Mouse (Mus musculus) forebrain, embryonic 14.5 days (tissue): Measurements from ENCODE around the gene Fitm1. TPM values are rescaled to one million over a fixed set of nuclear protein-coding genes. Genes with fewer than 3 reads are reported as not detected.
A peak's percentile ranks its signal among the peaks of the same experiment; 100 is the strongest.

Experiments used
- ATAC-seq: fragments of 200-750 bp; cut with Nextera tagmentation; 2 replicates; pipeline ENCODE4 v1.8.0; 2017; ENCODE audit warnings: mild to moderate bottlenecking, moderate library complexity
- DNase-seq: peaks from one replicate; pipeline ENCODE4 v3.0.0-alpha.2; 2015; ENCODE audit warnings: low spot score
- H3K27ac ChIP-seq: fragments of 300-500 bp; sonication (generic); 2 replicates; pipeline ENCODE4 v1.5.1; 2014; ENCODE audit warnings: low read depth, mild to moderate bottlenecking, control low read depth, low read length, moderate library complexity
- H3K27me3 ChIP-seq: fragments of 300-500 bp; sonication (generic); replicated peaks from 2 replicates; pipeline ENCODE4 v1.6.1; 2014; ENCODE audit warnings: low read length, control low read depth, mixed read lengths; ENCODE audit not compliant: control insufficient read depth, insufficient read depth
- H3K36me3 ChIP-seq: fragments of 300-500 bp; sonication (generic); 2 replicates; pipeline ENCODE4 v1.6.1; 2014; ENCODE audit warnings: low read length, control low read depth; ENCODE audit not compliant: control insufficient read depth, insufficient read depth
- H3K4me1 ChIP-seq: fragments of 300-500 bp; sonication (generic); 2 replicates; pipeline ENCODE4 v1.6.1; 2014; ENCODE audit warnings: antibody characterized with exemption, low read length, control low read depth; ENCODE audit not compliant: control insufficient read depth, insufficient read depth
- H3K4me2 ChIP-seq: fragments of 300-500 bp; sonication (generic); 2 replicates; pipeline ENCODE4 v1.6.1; 2014; ENCODE audit warnings: mild to moderate bottlenecking, control low read depth, low read length
- H3K4me3 ChIP-seq: fragments of 300-500 bp; sonication (generic); 2 replicates; pipeline ENCODE4 v1.5.1; 2014; ENCODE audit warnings: low read depth, low read length, control low read depth
- H3K9ac ChIP-seq: fragments of 300-500 bp; sonication (generic); 2 replicates; pipeline ENCODE4 v1.6.1; 2014; ENCODE audit warnings: mild to moderate bottlenecking, low read length, control low read depth, moderate library complexity
- H3K9me3 ChIP-seq: fragments of 300-500 bp; sonication (generic); replicated peaks from 2 replicates; pipeline ENCODE4 v1.6.1; 2016; ENCODE audit warnings: low read length, control low read depth, mixed read lengths; ENCODE audit not compliant: control insufficient read depth
- WGBS: fragments of 180-500 bp; shearing (Covaris S2); extraction: QIAGEN DNeasy Blood & Tissue Kit; methylation state at CpG from one replicate; pipeline ENCODE4 v1.1.7; 2014; 5-methylcytosine and 5-hydroxymethylcytosine counted together
- polyA plus RNA-seq: library from polyadenylated mRNA; unstranded; fragments of >200 nt; fragmentation: Nextera tagmentation; extraction: Ambion mirVana; gene quantifications from 2 replicates; pipeline ENCODE4 v1.2.1, GENCODE M21; 2014

The Fitm1 gene
- polyA plus RNA-seq, 1 experiment from 2014 or later: not detected

DNA sequence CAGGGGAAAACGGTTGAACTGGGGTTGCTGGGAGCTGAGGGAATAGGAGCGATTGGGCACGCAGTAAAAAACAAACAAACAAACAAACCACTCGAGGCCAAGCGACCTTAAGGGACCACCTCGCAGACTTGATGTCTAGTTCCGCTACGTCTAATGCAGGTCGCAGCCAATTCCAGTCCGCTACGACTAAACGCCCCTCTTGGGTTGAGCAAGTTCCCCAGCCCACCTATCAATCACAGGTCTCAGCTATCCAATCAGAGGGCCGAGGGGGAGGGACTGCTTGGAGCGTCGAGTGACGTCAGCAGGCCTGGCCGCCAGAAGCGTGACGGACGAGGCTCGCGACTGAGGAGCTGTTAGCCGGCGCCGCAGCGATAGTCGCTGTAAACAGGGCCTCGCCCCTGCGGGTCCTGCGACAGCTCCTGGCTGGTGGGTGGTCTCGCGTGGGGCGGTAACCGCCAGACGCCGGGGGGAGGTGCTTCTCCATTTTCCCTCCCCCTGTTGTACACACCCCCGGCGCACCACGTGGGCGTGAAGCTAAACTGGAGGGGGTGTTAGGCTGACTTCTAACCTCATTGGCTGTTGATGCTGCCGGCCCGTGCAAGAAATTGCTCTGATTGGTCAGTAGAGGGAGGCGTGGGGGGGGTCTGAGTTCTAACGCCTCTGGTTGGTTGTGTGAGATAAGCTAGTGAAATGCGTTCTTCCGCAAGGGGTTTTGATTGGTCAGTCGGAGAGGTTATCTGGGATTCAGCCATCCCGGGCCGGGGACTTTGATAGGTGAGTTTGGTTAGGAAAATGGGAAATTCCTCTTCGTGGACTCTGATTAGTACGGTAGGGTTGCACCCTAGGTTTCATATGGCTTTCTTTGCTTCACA is 15.0 kb upstream of the Fitm1 start, which contains the start of gene A730061H03Rik:
Gene A730061H03Rik, minus strand, starts transcription at position 205 of the 872 bp plus-strand sequence.
- DNase-seq: peak; percentile 99
- peaks cover 6% of the 10 kb centered on the region; the same call in 1 of the 2 replicates for H3K4me1 ChIP-seq
- no peaks in the 10 kb centered on the region for H3K27me3 ChIP-seq
- H3K27ac ChIP-seq: peak within 1 kb of the TSS; percentile 98
- no peaks in the 10 kb centered on the region for H3K9me3 ChIP-seq
- peak within 1 kb of the TSS; percentile 62 for H3K4me3 ChIP-seq
- WGBS: under 1% methylated on average over 51 of the region's 51 CpGs
- H3K9ac ChIP-seq: peak within 1 kb of the TSS; percentile 85
- peaks cover 21% of the 10 kb centered on the region for H3K36me3 ChIP-seq
- peak; percentile 97 for ATAC-seq
- peak within 1 kb of the TSS; percentile 84 for H3K4me2 ChIP-seq

DNA sequence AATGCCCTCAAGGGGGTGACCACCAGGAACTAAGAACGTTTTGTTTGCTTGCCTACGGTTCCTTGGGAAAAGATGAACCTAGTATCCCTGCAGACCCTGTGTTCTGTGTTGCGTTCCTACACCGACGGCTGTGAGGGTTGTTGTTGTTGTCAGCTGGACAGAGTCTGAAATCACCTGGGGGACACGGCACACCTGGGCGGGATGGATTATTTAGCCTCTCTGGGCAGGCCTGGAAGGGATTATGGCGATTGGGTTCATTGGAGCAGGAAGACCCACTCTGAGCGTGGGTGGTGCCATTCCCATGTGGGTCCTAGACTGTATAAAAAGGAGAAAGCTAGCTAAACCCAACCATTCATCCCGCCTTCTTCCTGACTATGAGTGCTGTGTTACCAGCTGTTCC is 13.6 kb upstream of the Fitm1 start:
- no peak overlapping the region for H3K4me2 ChIP-seq
- ATAC-seq (no peak), DNase-seq (no peak)
- no peaks in the 10 kb centered on the region for H3K9me3 ChIP-seq
- H3K36me3 ChIP-seq: peaks cover 36% of the 10 kb centered on the region
- WGBS: 88% methylated on average over 10 of the region's 10 CpGs
- peaks cover 6% of the 10 kb centered on the region; the same call in 1 of the 2 replicates for H3K4me1 ChIP-seq
- H3K9ac ChIP-seq: no peak overlapping the region
- no peak overlapping the region for H3K4me3 ChIP-seq
- H3K27ac ChIP-seq: no peak overlapping the region
- H3K27me3 ChIP-seq: no peaks in the 10 kb centered on the region

DNA sequence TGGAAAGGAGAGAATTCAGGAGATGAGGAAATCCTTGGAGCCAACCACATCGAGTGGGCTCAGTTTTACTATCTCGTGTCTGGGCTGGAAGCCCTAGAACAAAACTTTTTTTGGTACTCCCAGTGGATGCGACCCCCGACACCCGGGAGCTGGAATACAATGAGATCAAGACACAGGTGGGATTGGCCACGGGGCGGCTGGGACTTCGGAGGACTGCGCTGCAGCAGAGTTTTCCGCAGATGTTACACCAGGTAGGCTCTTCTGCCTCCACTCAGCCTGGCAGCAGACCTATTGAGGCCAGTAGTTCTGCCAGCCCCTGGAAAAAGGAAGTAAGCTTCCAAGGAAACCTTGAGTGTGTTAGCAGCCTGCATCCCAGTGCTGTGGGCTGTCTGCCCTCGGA is 12.2 kb upstream of the Fitm1 start:
- Histone ChIP-seq H3K27ac (no peak overlapping the region), H3K9me3 (no peaks in the 10 kb centered on the region), H3K36me3 (peaks cover 49% of the 10 kb centered on the region), H3K4me2 (no peak overlapping the region), H3K9ac (no peak overlapping the region), H3K27me3 (no peaks in the 10 kb centered on the region), H3K4me1 (peaks cover 6% of the 10 kb centered on the region; the same call in 1 of the 2 replicates), H3K4me3 (no peak overlapping the region)
- ATAC-seq: no peak
- no peak for DNase-seq
- 92% methylated on average over 11 of the region's 11 CpGs for WGBS

DNA sequence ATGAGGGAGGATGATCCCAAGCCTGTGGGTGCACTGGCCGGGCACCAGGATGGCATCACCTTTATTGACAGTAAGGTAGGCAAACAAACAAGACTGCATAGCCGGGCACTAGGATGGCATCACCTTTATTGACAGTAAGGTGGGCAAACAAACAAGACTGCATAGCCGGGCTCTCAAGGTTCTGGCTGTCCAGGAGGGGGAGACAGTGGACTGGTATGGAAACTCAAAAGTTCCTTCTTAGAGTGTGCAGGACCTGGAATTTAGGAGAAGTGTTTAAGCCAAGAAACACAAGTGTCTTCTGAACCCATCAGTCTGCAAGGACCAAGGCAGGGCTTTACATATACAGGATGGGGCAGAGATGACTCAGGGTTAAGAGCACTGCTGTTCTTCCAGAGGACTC is 9.7 kb upstream of the Fitm1 start:
- H3K9ac ChIP-seq: no peak overlapping the region
- no peak overlapping the region for H3K4me2 ChIP-seq
- WGBS: 85% methylated on average over 3 of the region's 3 CpGs
- H3K4me3 ChIP-seq: no peak overlapping the region
- no peaks in the 10 kb centered on the region for H3K9me3 ChIP-seq
- peaks cover 6% of the 10 kb centered on the region; the same call in 1 of the 2 replicates for H3K4me1 ChIP-seq
- DNase-seq: no peak
- H3K36me3 ChIP-seq: peaks cover 71% of the 10 kb centered on the region
- no peak overlapping the region for H3K27ac ChIP-seq
- ATAC-seq: no peak
- no peaks in the 10 kb centered on the region for H3K27me3 ChIP-seq

DNA sequence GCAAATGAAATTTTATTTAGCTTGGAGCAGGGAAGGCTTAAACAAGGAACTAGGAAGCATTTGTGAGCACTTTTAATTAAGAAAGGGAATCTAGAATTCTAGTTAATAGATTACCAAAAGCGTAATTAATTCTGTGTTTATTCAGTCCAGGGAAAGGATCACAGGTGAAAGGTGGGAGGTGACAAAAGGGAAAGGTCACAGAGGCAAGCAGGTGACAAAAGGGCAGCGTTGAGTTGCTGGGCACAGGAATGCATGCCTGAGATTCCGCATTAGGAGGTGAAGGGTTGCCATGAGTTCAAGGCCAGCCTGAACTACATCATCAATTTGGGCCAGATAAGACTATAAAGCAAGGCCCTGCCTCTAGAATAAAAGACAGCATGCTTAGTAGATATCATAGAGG is 7.9 kb upstream of the Fitm1 start:
- DNase-seq: no peak
- Histone ChIP-seq H3K9ac (no peak overlapping the region), H3K4me3 (no peak overlapping the region), H3K9me3 (no peaks in the 10 kb centered on the region), H3K36me3 (peaks cover 72% of the 10 kb centered on the region), H3K27ac (no peak overlapping the region), H3K4me1 (no peaks in the 10 kb centered on the region), H3K4me2 (no peak overlapping the region), H3K27me3 (no peaks in the 10 kb centered on the region)
- 95% methylated on average over 3 of the region's 3 CpGs for WGBS
- no peak for ATAC-seq

DNA sequence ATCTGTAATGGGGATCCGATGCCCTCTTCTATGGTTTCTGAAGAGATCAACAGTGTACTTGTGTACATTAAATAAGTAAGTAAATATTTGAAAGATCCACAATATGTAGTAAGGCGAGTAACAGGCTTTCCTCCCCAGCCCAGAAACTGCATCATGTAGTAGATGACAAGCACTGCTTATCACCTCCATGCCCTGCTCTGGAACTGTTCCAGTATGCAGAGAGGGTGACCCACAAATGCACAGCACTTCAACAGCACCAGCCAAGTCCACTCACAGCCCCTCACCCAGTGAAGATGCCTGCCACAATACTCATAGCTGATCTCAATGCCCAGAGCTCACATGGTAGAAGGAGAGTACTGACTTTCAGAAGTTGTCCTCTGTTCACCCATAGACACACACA is 4.8 kb upstream of the Fitm1 start:
- 86% methylated on average over 2 of the region's 2 CpGs for WGBS
- Histone ChIP-seq H3K36me3 (peaks cover 50% of the 10 kb centered on the region), H3K4me1 (no peaks in the 10 kb centered on the region), H3K27ac (no peak overlapping the region), H3K9ac (no peak overlapping the region), H3K4me3 (no peak overlapping the region), H3K9me3 (no peaks in the 10 kb centered on the region), H3K27me3 (no peaks in the 10 kb centered on the region), H3K4me2 (no peak overlapping the region)
- ATAC-seq (no peak), DNase-seq (no peak)

DNA sequence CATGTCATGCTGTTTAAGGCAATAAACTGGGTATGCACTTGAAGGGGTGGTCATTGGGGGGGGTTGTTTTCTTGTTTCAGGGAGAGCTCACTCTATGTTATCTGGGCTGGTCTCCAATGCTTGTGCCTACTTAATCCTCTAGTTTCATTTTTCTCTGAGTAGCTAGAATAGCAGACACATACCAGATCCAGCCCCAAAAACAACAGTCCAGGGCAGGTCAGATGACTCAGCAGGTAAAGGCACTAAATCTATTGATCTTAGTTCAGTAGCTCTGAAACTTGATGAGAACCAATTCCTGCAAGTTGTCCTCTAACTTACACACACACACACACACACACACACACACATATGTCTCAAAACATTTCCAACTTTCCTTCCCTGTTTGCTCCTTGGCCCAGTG is 3.7 kb upstream of the Fitm1 start:
- no peak overlapping the region for H3K4me2 ChIP-seq
- H3K36me3 ChIP-seq: peaks cover 38% of the 10 kb centered on the region
- no peak for DNase-seq
- no peaks in the 10 kb centered on the region for H3K27me3 ChIP-seq
- H3K9me3 ChIP-seq: no peaks in the 10 kb centered on the region
- H3K9ac ChIP-seq: no peak overlapping the region
- ATAC-seq: no peak
- H3K4me3 ChIP-seq: no peak overlapping the region
- H3K27ac ChIP-seq: no peak overlapping the region
- H3K4me1 ChIP-seq: no peaks in the 10 kb centered on the region

DNA sequence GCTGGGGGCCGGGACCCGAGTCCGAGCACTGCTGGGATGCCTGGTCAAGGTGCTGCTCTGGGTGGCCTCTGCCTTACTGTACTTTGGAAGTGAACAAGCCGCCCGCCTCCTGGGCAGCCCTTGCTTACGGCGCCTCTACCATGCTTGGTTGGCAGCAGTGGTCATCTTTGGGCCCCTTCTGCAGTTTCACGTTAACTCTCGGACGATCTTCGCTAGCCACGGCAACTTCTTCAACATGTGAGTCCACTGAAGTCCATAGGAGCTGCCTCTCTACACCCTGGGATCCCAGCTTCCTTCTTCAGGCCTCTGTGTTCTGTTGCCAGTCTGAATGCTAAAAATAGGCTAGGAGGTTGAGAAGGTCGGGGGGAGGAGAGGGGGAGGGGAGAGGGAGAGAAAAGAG is 294 bp downstream of the Fitm1 start:
- 82% methylated on average over 13 of the region's 13 CpGs for WGBS
- Histone ChIP-seq H3K4me1 (peaks cover 6% of the 10 kb centered on the region; the same call in 1 of the 2 replicates), H3K36me3 (peaks cover 7% of the 10 kb centered on the region; the same call in 1 of the 2 replicates), H3K4me3 (no peak overlapping the region), H3K4me2 (no peak overlapping the region), H3K9me3 (no peaks in the 10 kb centered on the region), H3K9ac (no peak overlapping the region), H3K27me3 (no peaks in the 10 kb centered on the region), H3K27ac (no peak overlapping the region)
- ATAC-seq (no peak), DNase-seq (no peak)

DNA sequence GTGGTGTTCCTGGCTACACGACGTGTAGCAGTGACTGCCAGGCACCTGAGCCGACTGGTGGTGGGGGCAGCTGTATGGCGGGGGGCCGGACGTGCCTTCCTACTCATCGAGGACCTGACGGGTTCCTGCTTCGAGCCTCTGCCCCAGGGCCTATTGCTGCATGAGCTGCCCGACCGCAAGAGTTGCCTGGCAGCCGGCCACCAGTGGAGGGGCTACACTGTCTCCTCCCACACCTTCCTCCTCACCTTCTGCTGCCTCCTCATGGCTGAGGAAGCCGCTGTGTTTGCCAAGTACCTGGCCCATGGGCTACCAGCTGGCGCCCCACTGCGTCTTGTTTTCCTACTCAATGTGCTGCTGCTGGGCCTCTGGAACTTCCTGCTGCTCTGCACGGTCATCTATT is 959 bp downstream of the Fitm1 start:
- Histone ChIP-seq H3K4me3 (no peak overlapping the region), H3K4me1 (peaks cover 6% of the 10 kb centered on the region; the same call in 1 of the 2 replicates), H3K27me3 (no peaks in the 10 kb centered on the region), H3K9ac (no peak overlapping the region), H3K9me3 (no peaks in the 10 kb centered on the region), H3K36me3 (peaks cover 6% of the 10 kb centered on the region), H3K27ac (no peak overlapping the region), H3K4me2 (no peak overlapping the region)
- DNase-seq: no peak
- no peak for ATAC-seq
- WGBS: 76% methylated on average over 16 of the region's 16 CpGs
